Mouse (Mus musculus): ENCODE measurements around the gene Jazf1. TPM values are rescaled to one million over a fixed set of nuclear protein-coding genes. Genes with fewer than 3 reads are reported as not detected.

Gene Jazf1
- 10 to 100 TPM; 54.4 to 58.0 TPM for total RNA-seq (2021)
- long read RNA-seq, experiment 1, transcript Jazf1-201 (5 exons, 2,203 nt), result major isoform, 25 of 33 reads
- long read RNA-seq, experiment 1, partial matches to known transcripts, result 4 of 33 reads
- long read RNA-seq, experiment 1, other reads (novel, unspliced or antisense), result 4 of 33 reads
- long read RNA-seq, experiment 2, transcript Jazf1-201 (5 exons, 2,203 nt), result major isoform, 33 of 41 reads
- long read RNA-seq, experiment 2, partial matches to known transcripts, result 3 of 41 reads
- long read RNA-seq, experiment 2, other reads (novel, unspliced or antisense), result 5 of 41 reads

DNA sequence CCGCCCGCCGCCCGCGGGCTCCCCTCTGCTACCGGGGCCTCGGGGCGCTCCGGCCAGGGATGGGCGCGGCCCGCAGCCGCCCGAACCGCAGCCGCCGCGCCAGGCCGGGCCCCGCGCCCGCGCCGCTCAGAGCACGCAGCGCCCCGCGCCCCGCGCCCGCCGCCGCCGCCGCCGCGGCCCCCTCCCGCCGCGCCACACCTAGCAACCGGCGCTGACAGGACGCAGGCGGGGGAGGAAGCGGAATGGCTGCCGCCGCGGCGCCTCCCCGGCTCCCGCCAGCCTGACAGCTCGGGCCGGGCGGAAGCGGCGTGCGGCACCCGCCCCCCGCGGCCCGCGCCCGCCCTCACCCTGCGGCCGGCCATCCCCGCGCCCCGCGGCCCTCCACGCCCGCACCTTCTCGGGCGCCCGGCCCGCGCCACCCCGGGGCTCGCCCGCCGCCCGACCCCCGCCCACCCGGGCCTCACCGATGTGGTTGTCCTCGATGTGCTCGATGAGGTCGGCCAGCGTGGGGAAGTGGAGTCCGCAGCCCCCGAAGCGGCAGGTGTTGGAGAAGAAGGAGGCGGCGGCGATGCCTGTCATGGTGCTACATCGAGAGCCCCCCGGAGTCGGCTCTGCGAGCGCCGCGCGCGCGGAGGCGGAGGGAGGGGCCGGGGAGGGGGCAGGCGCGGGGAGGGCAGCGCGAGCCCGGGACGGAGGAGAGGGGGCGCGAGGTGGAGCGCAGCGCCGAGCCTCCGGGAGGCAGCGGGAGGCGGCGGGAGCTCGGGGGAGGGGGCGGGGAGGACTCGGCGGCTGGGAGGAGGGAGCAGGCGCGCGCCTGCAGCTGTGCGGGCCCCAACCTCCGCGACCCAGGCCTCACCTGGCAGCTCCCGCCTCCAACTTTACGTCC, at the start of gene Jazf1:
TSS of gene Jazf1 (minus strand) at position 643 of the 886 bp plus-strand sequence.
- DNase-seq (ENCODE audit: low spot score in 2 of 2), result peak; percentile 44 to 65
- intact Hi-C loops (cut with DNase I), result loop anchor here (2.0 kb wide), 1 partner anchor 75 kb away; no protein-coding TSS in a partner anchor

DNA sequence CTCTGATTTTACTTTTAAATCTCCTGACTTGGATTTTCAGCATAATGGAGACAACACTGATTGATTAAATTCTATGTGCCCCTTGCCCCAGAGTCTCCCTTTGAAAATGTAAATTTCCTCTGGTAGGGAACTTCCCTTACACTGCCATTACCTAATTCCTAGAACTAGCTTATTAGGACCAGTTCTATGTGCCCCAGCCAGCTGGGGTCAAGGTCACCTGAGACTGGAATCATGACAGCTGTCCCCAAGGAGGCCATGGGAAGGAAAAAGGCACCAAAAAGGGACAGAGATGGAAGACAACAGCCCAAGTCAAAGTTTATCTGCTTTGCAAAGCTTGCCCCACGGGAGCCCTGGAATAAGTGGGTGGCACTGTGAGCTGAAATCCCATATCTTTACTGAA, 49.4 kb upstream of the Jazf1 start:
- intact Hi-C loops (cut with DNase I), result no loop called here
- no peak for DNase-seq (ENCODE audit: low spot score in 2 of 2)

DNA sequence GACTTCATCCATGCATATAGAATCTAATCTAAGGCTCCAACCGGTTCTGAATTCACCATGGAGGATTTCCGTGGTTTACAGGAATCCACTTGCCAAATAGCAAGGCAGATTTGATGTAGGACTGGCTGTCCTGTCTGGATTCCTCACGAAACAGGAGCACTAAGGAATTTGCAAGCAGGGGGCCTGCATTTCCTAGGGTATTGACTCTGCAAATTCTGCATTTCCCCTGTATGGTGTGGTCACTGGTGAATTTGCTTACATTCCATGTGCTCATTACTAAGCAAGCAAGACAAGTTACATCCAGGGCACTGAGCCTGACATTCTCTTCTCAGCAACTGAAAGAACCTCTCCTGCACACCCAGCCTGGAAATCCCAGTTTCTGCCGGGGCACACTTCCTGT, 18.4 kb upstream of the Jazf1 start:
- intact Hi-C loops (cut with DNase I), result no loop called here
- no peak for DNase-seq (ENCODE audit: low spot score in 2 of 2)

DNA sequence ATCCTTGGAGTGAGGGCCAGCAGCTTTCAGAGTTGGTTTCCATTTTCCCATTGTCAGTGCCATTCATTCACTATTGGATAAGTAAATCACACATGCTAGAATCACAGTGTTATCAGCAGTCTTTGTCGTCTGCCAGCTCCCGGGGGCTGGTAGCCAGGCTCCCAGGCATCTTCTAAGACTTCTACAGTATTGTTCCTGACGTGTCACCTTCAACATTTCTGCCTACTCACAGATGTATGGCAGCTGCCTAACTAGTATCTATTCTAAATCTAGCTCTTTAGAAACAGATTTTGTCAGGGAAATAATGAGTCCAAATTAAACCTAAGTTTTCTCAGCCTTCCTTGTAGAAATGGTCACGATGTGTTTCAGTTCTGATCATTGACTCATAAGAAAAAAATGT, 12.8 kb upstream of the Jazf1 start:
- DNase-seq (ENCODE audit: low spot score in 2 of 2), result peak; percentile 20 to 66

DNA sequence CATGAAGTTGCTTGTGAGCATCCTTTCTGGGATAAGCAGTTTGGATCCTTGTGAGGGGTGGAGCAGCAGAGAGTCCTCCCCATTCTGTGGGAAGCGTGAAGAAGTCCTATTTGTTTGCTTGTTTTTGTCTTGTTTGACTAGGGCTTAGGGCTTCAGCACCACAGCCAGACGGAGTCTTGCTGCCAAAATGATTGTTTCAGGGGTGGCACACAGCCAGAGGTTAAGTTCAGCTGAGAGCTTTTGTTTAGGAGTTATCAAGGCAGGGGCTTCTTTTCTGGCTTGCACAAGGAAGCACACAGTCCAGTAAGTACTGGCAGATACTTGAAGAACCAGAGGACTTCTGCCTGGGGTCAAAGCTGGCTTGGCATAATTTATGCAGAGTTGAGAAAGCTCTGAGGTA, 10.2 kb upstream of the Jazf1 start:
- DNase-seq (ENCODE audit: low spot score in 2 of 2), result no peak
- intact Hi-C loops (cut with DNase I), result no loop called here

More for the DNA sequence above, 12.8 kb upstream of the Jazf1 start:
- intact Hi-C loops (cut with DNase I), result no loop called here

DNA sequence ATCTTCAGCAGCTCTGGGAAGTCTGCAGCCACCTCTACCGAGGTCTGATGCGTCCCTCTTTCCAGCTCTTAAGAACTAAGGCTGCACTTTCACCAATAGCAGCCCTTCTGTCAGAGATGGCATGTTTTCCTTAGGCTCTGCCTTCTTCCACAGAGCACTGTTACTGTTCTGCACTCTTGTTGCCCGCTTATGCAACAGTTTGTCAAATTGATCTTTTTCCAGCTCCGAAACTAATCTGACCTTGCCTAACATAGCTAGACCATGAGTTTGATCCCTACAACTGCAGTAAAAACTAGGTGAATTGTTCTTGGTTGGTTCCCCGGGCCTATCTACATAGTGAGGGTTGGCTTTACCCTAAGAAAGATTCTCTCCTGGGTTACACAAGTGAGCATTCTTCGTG, 3.3 kb upstream of the Jazf1 start:
- intact Hi-C loops (cut with DNase I), result no loop called here
- DNase-seq (ENCODE audit: low spot score in 2 of 2), result no peak

DNA sequence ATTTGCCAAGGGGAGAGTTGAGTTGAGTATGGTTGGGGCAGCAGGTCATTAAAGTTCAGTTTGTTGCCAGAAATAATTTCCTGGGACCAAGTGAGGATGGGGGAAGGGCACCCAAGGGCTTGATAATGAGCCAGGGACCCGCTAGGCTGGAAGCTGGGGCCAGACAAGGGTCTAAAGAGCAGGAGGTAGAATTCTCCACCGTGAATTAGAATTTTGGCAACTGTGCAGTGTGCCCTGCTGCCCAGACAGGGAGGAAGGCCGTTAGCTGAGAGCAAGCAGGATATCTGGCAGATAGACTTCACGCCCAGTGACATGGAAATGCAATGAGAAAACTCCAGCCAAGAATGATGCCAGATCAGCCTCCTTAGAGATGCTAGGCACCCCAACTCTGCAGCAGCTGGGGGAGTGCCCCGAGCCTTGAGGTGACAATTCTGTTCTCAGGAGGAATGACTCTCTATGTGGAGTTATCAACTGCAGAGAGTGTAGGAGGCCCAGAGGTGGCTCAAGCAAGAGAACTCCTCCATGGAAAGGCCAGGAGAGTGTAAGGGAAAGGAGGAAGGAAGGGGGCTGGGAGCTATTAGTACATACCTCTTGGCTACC, 1.6 kb upstream of the Jazf1 start:
- intact Hi-C loops (cut with DNase I), result loop anchor here (2.0 kb wide), 1 partner anchor 73 kb away; no protein-coding TSS in a partner anchor

DNA sequence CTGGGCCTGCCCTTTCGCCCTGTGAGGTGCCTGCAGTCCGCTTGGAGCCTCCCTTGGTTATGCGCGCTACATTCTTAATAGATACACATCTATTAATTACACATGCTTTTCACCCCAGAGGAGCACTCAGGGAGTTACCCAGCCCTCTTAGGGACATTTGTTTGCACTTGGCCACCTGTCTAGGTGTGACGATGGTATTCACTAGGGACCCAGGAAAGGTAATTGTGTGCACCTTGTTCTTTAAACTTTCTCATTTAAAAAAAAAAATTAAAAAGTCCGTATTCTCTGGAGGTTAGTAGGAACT, 396 bp upstream of the Jazf1 start:
- no peak for DNase-seq (ENCODE audit: low spot score in 2 of 2)
- intact Hi-C loops (cut with DNase I), result loop anchor here (2.0 kb wide), 1 partner anchor 74 kb away; no protein-coding TSS in a partner anchor

More for the DNA sequence above, 1.6 kb upstream of the Jazf1 start:
- no peak for DNase-seq (ENCODE audit: low spot score in 2 of 2)

DNA sequence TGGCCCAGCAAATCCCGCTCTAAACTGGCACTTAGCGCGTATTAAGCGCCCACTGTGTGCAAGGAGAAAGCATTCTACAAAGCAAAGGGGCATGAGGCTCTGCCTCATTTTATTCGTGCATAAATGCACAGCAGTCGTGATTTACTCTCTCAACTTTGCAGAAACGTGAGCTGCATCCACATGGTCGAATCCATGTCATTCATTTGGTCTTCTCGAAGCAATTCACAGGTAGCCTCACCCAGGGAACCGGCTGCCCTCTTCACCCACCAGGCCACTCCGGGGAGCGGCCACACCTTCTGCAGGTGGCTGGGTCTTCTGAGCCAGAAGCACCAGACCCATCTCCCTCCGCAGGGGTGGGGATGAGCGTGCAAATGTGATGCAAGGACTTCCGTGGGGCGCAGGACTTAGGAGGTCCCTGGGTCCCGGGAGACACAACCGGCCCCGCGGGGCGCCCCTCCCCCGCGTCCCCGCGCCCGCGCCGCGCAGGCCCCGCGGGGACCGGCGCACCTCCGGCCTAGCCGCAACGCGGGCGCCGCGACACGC, 914 bp downstream of the Jazf1 start:
- intact Hi-C loops (cut with DNase I), result no loop called here
- DNase-seq (ENCODE audit: low spot score in 2 of 2), result peak; percentile 14 to 15

DNA sequence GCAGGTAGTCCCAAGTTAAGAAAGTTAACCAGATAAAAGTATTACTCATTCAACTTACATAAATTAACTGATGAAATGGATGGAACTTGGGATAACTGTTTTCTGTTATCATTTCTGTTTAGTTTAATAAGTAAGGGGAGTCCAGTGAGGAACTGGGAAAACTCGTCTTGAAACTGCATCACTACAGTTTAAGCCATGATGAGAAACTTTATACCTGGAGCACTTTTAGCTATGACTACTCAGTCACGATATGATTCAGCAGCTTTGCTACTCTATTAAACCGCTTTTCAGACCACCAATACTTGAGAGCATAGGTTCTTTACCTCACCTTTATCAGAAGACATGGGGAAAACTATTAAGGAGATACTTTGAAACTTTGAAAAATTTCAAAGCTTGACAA, 1.5 kb downstream of the Jazf1 start:
- no peak for DNase-seq (ENCODE audit: low spot score in 2 of 2)
- intact Hi-C loops (cut with DNase I), result no loop called here

DNA sequence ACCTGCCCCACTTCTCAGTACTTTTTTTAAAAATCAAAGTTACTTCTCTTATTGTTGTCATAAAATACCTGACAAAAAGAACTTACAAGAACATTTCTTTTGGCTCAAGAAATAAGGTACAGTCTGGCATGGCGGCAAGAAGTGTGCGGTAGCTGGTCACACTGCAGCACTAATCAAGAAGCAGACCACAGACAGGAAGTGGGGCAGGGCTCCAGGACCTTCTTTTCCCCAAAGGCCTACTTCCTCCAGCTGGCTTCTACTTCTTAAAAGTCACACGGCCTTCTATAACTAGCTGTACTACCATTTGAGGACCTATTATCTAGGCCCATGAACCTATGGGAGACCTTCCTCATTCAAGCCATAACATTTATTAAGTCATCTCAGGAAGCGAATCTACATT, 4.4 kb downstream of the Jazf1 start:
- no peak for DNase-seq (ENCODE audit: low spot score in 2 of 2)
- intact Hi-C loops (cut with DNase I), result no loop called here

DNA sequence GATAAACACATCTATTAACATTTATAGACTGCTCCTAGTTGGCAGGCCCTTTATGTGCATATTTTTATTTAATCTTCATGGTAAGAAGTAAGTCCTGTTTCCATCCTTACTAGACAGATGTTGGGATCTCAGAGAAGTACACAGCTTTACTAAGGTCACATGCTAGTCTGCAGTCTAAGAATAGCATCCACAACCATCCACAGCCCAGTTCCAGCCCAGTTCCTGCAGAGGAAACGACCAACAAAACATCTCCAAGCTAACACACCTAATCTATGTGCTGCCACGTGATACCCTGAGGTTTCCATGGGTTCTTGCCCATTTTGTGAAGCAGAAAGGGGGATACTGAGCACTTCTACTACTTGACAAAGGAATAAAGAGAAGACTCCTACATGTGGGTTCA, 13.5 kb downstream of the Jazf1 start:
- DNase-seq (ENCODE audit: low spot score in 2 of 2), result no peak
- intact Hi-C loops (cut with DNase I), result no loop called here

DNA sequence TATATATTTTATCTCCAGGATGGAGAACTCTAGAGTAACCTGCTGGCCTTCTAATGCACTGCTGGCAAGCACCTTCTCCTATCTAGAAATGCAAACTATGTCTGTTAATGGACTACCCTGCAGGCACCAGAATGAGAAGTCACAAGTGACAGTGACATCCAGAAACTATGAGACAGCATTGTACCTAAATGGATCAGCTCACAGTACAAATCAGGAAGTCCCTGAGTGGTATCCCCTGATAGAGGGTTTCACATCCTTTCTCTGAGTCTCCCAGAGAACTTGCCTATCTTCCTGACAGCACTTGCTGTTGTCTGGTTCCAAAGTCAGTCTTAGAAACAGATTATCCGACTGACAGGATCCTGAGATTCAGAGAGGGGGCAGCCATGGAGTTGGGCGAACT, 22.9 kb downstream of the Jazf1 start:
- DNase-seq (ENCODE audit: low spot score in 2 of 2), result no peak
- intact Hi-C loops (cut with DNase I), result no loop called here

DNA sequence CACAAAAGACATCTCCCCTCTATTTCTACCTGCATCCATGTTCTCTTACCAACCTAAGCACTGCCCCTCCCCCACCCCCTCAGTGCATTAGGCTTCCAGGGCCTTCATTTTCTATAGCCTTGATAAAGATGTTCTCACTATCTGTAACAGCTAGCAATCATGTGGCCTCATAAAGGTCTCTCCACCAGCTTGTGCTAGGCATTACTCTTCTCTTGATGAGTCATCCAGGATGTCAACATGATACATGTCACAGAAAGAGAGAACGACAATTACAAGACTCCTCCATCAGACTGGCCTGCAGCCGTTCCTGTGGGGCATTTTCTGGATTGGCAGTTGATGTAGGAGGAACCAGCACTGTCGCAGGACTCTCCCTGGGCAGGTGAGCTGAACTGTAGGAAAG, 30.3 kb downstream of the Jazf1 start:
- no peak for DNase-seq (ENCODE audit: low spot score in 2 of 2)
- intact Hi-C loops (cut with DNase I), result no loop called here

DNA sequence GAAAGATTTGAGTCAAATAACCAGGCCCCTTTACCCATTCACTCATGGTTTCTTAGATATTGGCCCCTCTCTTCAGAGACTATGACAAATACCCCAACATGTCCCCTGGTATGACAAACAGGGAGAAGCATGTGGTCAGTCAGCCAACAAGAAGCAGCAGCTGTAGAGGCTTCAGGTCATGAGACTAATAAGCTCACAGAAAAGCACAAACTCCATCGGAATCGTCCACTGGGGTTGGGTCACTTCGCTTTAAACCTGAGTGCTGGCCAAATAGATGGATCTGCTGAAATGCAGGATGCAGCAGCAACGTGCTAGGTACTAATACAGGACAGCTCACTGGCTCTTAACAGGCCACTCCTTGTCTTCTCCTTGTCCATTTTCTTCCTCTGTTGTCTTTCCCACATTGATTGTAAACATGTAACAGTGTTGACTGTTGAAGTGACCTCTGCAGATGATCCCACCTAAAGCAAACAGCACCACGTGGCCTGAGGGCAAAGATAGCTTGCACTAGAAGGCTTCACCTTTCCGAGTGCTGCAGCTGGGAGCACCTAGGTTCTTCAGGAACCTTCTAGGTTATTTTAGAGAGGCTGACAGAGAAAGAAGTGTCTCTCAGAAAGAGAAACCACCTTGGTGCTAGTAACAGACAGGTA, 33.9 kb downstream of the Jazf1 start:
- no peak for DNase-seq (ENCODE audit: low spot score in 2 of 2)
- intact Hi-C loops (cut with DNase I), result no loop called here

DNA sequence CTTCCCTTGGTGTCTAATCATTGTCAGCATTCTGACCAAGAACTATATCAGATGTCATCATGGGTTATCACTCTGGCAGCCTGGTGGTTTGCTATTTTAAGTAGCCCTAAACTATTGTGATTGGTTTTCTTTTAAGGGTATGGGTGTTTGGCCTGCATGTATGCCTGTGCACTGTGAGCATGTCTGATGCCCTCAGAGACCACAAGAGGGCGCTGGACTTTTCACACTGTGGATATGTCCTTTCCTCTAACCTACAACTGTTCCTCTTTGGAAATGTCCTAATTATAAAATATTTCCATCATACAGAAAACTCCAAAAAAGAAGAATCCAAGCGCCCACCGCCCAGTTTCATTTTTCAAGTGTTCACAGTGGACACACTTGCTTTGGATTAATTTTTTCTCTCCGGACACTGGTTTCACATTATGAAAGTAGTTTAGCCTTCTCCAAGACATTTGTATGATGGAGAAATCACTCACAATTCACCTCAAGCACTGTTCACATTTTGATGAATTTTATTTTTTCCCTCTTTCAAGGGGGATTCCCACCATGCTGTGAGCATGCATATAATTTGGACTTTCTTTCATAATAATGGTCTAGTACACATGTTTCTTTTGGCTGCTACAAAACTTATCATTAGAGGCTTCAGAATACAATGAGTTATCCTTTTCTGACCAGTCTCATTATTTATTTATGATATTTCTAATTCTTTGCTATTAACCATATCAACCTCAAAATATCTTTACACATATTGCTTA, 35.5 kb downstream of the Jazf1 start:
- intact Hi-C loops (cut with DNase I), result no loop called here

DNA sequence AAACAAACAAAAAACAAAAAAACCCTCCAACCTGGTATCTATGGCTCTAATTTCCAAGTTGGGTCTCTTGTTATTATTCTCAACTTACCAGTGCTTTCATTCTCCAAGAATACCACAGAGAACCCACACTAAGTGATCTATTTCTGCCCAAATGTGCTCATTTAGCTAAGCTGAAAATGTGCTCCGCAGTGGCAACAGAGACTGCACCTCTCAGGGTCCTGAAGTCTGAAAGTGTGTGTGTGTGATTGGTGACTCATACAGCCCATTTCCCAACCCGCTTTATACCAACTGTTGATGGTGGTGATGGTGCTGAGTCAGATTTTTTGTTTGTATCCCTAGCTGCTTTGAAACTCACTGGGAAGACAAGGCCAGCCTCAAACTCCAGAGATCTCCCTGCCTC, 46.4 kb downstream of the Jazf1 start:
- no peak for DNase-seq (ENCODE audit: low spot score in 2 of 2)
- intact Hi-C loops (cut with DNase I), result no loop called here

More for the DNA sequence above, 35.5 kb downstream of the Jazf1 start:
- DNase-seq (ENCODE audit: low spot score in 2 of 2), result peak in 1 of 2 experiments; percentile 16

DNA sequence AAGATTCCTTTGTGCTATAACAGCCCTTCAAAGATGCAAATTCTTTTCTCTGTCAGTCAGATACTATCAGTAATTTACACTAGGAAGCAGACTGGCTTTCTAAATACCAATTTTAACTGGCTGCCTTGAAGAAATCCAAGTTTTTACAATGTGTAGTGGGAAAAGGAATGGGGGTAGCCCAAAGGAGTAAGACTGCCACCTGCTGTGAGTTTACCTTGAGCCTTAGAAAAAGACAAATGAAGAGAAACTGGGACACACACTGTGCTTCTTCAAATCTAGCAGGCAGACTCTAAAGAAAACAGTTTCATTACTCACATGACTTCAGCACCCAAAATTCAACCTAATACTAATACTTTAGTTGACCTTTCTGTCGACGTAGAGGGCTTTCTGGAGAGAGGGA, 47.4 kb downstream of the Jazf1 start:
- intact Hi-C loops (cut with DNase I), result no loop called here
- no peak for DNase-seq (ENCODE audit: low spot score in 2 of 2)
